23 mouse cellular contexts compared by ENCODE assay signal in the genomic region with DNA sequence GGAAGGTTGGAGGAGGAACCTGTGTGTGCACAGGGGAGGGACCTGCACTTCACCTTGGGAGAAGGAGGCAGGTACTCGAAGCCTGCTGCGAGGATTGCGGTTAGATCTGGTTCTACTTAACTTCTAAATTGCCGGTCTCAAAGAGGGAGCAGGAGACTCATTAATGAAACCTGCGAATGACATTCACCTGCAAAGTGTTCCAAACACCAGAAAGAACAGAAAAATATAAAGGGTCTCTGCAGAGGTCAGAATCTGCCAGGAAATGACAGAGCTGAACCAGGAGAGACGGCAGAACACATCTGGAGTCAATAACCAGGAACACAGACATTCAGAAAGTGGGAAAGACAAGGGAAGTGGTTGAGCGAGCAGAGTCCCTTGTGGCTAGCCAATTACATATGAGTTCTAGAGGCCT. TPM values are rescaled to one million over a fixed set of nuclear protein-coding genes. Genes with fewer than 3 reads are reported as not detected.
DNase-seq lines count a peak whose midpoint lies in the region; ATAC-seq and TF ChIP-seq lines count a peak whose summit lies in the region.
"Had no signal": no experiment of that assay in that cellular context is flagged by ENCODE, and none has a peak within 500 bp of the region (broad histone marks: within the 10 kb centered on the region; RNA-seq: fewer than 3 reads in every experiment).

No protein-coding gene starts in this region.

- no peaks in the 10 kb centered on the region for H3K27me3 ChIP-seq in lung, postnatal 0 days (replicated peaks; ENCODE audit: insufficient read depth, low read length)
- H3K27me3 ChIP-seq in embryonic facial prominence, embryonic 10.5 days (replicated peaks; ENCODE audit: low read depth, poor library complexity, severe bottlenecking), result no peaks in the 10 kb centered on the region
- H3K27me3 ChIP-seq: embryonic facial prominence, embryonic 15.5 days; forebrain, embryonic 15.5 days; heart, embryonic 13.5 days; hindbrain, embryonic 12.5 days; neural tube, embryonic 13.5 days had no signal

- peak; percentile 65 for ATAC-seq in lung, postnatal 0 days
- ATAC-seq: forebrain, embryonic 15.5 days; liver, postnatal 0 days; midbrain, embryonic 16.5 days had no signal

- 51% methylated on average over 7 of the region's 7 CpGs for WGBS in lung, postnatal 0 days
- 44% methylated on average over 7 of the region's 7 CpGs for WGBS in embryonic facial prominence, embryonic 10.5 days

- H3K9me3 ChIP-seq in lung, postnatal 0 days (ENCODE audit: low read length), result no peaks in the 10 kb centered on the region
- H3K9me3 ChIP-seq in embryonic facial prominence, embryonic 10.5 days, result no peaks in the 10 kb centered on the region
- H3K9me3 ChIP-seq: embryonic facial prominence, embryonic 15.5 days; forebrain, embryonic 15.5 days; heart, embryonic 13.5 days; hindbrain, embryonic 12.5 days; midbrain, embryonic 10.5 days; neural tube, embryonic 13.5 days had no signal

- no peak overlapping the region for H3K4me3 ChIP-seq in lung, postnatal 0 days (ENCODE audit: low read depth, low read length)
- H3K4me3 ChIP-seq in embryonic facial prominence, embryonic 10.5 days, result no peak overlapping the region
- H3K4me3 ChIP-seq: embryonic facial prominence, embryonic 15.5 days; forebrain, embryonic 15.5 days; heart, adult 2 months; heart, embryonic 13.5 days; hindbrain, embryonic 12.5 days; midbrain, embryonic 10.5 days; myocyte; neural tube, embryonic 13.5 days had no signal

- TF ChIP-seq EP300 in lung, postnatal 0 days (IDR thresholded peaks at IDR 0.05), result no peak

- H3K4me2 ChIP-seq in lung, postnatal 0 days (replicated peaks; ENCODE audit: low read depth, low read length), result no peak overlapping the region
- H3K4me2 ChIP-seq: embryonic facial prominence, embryonic 15.5 days; forebrain, embryonic 15.5 days; heart, embryonic 13.5 days; hindbrain, embryonic 12.5 days; neural tube, embryonic 13.5 days had no signal

- no peaks in the 10 kb centered on the region for H3K36me3 ChIP-seq in lung, postnatal 0 days (ENCODE audit: insufficient read depth, low read length)
- H3K36me3 ChIP-seq in embryonic facial prominence, embryonic 10.5 days (replicated peaks), result no peaks in the 10 kb centered on the region
- H3K36me3 ChIP-seq: embryonic facial prominence, embryonic 15.5 days; forebrain, embryonic 15.5 days; heart, embryonic 13.5 days; hindbrain, embryonic 12.5 days; midbrain, embryonic 10.5 days; neural tube, embryonic 13.5 days had no signal

- no peak overlapping the region for H3K27ac ChIP-seq in lung, postnatal 0 days (ENCODE audit: low read length)
- H3K27ac ChIP-seq in embryonic facial prominence, embryonic 10.5 days (replicated peaks), result no peak overlapping the region
- H3K27ac ChIP-seq: embryonic facial prominence, embryonic 15.5 days; forebrain, embryonic 15.5 days; heart, adult 2 months; hindbrain, embryonic 12.5 days; kidney, postnatal 0 days; midbrain, embryonic 10.5 days; neural tube, embryonic 13.5 days had no signal

- DNase-seq in lung, postnatal 0 days (ENCODE audit: low spot score), result peak; percentile 64
- no peak for DNase-seq in lung, postnatal 25 days (ENCODE audit: low spot score)
- peak; percentile 42 for DNase-seq in embryonic facial prominence, embryonic 10.5 days (ENCODE audit: low spot score)
- DNase-seq in hindlimb bud, embryonic 11.5 days (ENCODE audit: extremely low spot score, low read depth, low spot score), result peak; percentile 68
- peak; percentile 43 for DNase-seq in mesoderm, embryonic 11.5 days (ENCODE audit: low read depth, low spot score)
- DNase-seq in layer of hippocampus, adult 8-10 months (ENCODE audit: low spot score in 2 of 2), result no peak
- DNase-seq in adipocyte (ENCODE audit: low spot score), result no peak
- DNase-seq: adrenal gland, postnatal 25 days; kidney, adult 18-20 months; liver, postnatal 0 days; retina, postnatal 1 day; right cerebral cortex, postnatal 25 days; spleen, adult 18-20 months had no signal

- TF ChIP-seq CTCF in lung, postnatal 0 days (IDR thresholded peaks at IDR 0.05), result no peak

- no peaks in the 10 kb centered on the region for H3K4me1 ChIP-seq in lung, postnatal 0 days (ENCODE audit: insufficient read depth, low read depth, low read length)
- peaks cover 20% of the 10 kb centered on the region for H3K4me1 ChIP-seq in embryonic facial prominence, embryonic 10.5 days
- H3K4me1 ChIP-seq: forebrain, embryonic 15.5 days; hindbrain, embryonic 12.5 days; midbrain, embryonic 10.5 days; neural tube, embryonic 13.5 days had no signal

- no peak overlapping the region for H3K9ac ChIP-seq in lung, postnatal 0 days (replicated peaks; ENCODE audit: low read depth)
- H3K9ac ChIP-seq: embryonic facial prominence, embryonic 15.5 days; forebrain, embryonic 15.5 days; heart, embryonic 13.5 days; hindbrain, embryonic 12.5 days; liver, postnatal 0 days; neural tube, embryonic 13.5 days had no signal

RNA-seq across cellular contexts. Expression of gene Lnx1, which starts 8.3 kb away (rescaled TPM):
- polyA plus RNA-seq in lung, postnatal 0 days (2015; fragmentation: Nextera tagmentation; extraction: Ambion mirVana), result 2.9 and 3.2 TPM in 2 replicates
- polyA plus RNA-seq in embryonic facial prominence, embryonic 10.5 days (2016; fragmentation: Nextera tagmentation; extraction: Ambion mirVana), result 1.7 TPM in 2 replicates
- total RNA-seq in layer of hippocampus, adult 8-10 months (2022), result 10 to 100 TPM; 13.7 to 15.6 (median 14.6) TPM

Comparison
In these comparisons a context has a peak if more than half of its experiments do, and no peak if none do; other contexts are left out.
1. DNase-seq: peak in lung, postnatal 0 days (single experiment), embryonic facial prominence, embryonic 10.5 days (single experiment), hindlimb bud, embryonic 11.5 days (single experiment) and mesoderm, embryonic 11.5 days (single experiment); none in lung, postnatal 25 days (single experiment), layer of hippocampus, adult 8-10 months (0 of 2) and adipocyte (single experiment).